Mouse (Mus musculus) ES-E14 (cell line): ENCODE measurements around the gene Fez2. TPM values are rescaled to one million over a fixed set of nuclear protein-coding genes. Genes with fewer than 3 reads are reported as not detected.

Experiments
- DNase-seq: peaks from one replicate; pipeline ENCODE4 v3.0.0-alpha.2; 2013; ENCODE audit warnings: low read depth, low spot score
- H3K27ac ChIP-seq: 2 replicates; pipeline ENCODE4 v1.5.1; 2012; ENCODE audit warnings: low read depth, mild to moderate bottlenecking, low read length, moderate library complexity, mixed read lengths; ENCODE audit not compliant: poor library complexity, insufficient read depth, severe bottlenecking
- H3K36me3 ChIP-seq: 2 replicates; pipeline ENCODE4 v1.6.1; 2012; ENCODE audit warnings: mild to moderate bottlenecking, low read length, moderate library complexity, mixed read lengths; ENCODE audit not compliant: control insufficient read depth, poor library complexity, insufficient read depth, severe bottlenecking
- H3K4me1 ChIP-seq, 2 experiments: fragments of 150-350 bp in 1 of 2; sonication (generic) in 1 of 2; 2 replicates each; pipeline ENCODE4 v1.6.1; 2012; ENCODE audit warnings: low read length in 2 of 2, mild to moderate bottlenecking in 1 of 2, mixed read lengths in 1 of 2; ENCODE audit not compliant: control insufficient read depth in 2 of 2, insufficient read depth in 2 of 2, poor library complexity in 1 of 2
- H3K4me3 ChIP-seq, 2 experiments: fragments of 150-350 bp in 1 of 2; sonication (generic) in 1 of 2; 2 replicates each; pipeline ENCODE4 v1.5.1; 2012; ENCODE audit warnings: low read length in 2 of 2, low read depth in 1 of 2, mild to moderate bottlenecking in 1 of 2, mixed read lengths in 1 of 2; ENCODE audit not compliant: insufficient read depth in 1 of 2, poor library complexity in 1 of 2, severe bottlenecking in 1 of 2
- H3K9ac ChIP-seq: 2 replicates; pipeline ENCODE4 v1.6.1; 2012; ENCODE audit warnings: low read depth, mild to moderate bottlenecking, low read length, mixed read lengths; ENCODE audit not compliant: poor library complexity, insufficient read depth, severe bottlenecking
- H3K9me3 ChIP-seq: fragments of 150-350 bp; sonication (generic); 2 replicates; pipeline ENCODE4 v1.6.1; 2012; ENCODE audit warnings: low read depth, mild to moderate bottlenecking, low read length; ENCODE audit not compliant: control insufficient read depth, insufficient read depth
- CHD2 ChIP-seq: IDR thresholded peaks from 2 replicates; pipeline ENCODE4 v1.6.1; 2014; ENCODE audit warnings: mild to moderate bottlenecking, low read depth, low read length, inconsistent platforms
- HCFC1 ChIP-seq: IDR thresholded peaks from 2 replicates; pipeline ENCODE4 v1.6.1; 2012; ENCODE audit warnings: low read length, inconsistent platforms, borderline replicate concordance; ENCODE audit not compliant: insufficient read depth
- MAFK ChIP-seq: IDR thresholded peaks from 2 replicates; pipeline ENCODE4 v1.6.1; 2014; ENCODE audit warnings: mild to moderate bottlenecking, low read depth, low read length, inconsistent platforms; ENCODE audit not compliant: insufficient read depth
- ZC3H11A ChIP-seq: IDR thresholded peaks from 2 replicates; pipeline ENCODE4 v1.6.1; 2012; ENCODE audit warnings: low read depth, mild to moderate bottlenecking, inconsistent platforms, low read length, borderline replicate concordance
- ZNF384 ChIP-seq: IDR thresholded peaks from 2 replicates; pipeline ENCODE4 v1.6.1; 2012; ENCODE audit warnings: low read depth, low read length, inconsistent platforms
- in situ Hi-C, 2 experiments: fragments of 600-800 bp; cut with MboI; formaldehyde crosslinking; loops; one replicate each; pipeline ENCODE4 v1.15.1; 2025; ENCODE audit warnings: low sequenced_read_pairs in 2 of 2, inconsistent platforms in 1 of 2; ENCODE audit not compliant: unreplicated experiment in 2 of 2
- total RNA-seq: library from RNA; depleted of rRNA; stranded (reverse); fragments of 300-350 nt; gene quantifications from 2 replicates; pipeline ENCODE4 v1.2.3, GENCODE M21; 2012

The Fez2 gene
- total RNA-seq, 1 experiment = 38.2 TPM

- Histone ChIP-seq H3K36me3 (no peaks in the 10 kb centered on the region), H3K9ac (no peak overlapping the region), H3K27ac (no peak overlapping the region), H3K4me3 (no peak overlapping the region), H3K9me3 (no peaks in the 10 kb centered on the region), H3K4me1 (no peaks in the 10 kb centered on the region)
- in situ Hi-C loops = no loop called here
- DNase-seq = no peak
- no peak for TF ChIP-seq ZNF384
Measured at GRCm38 (mm10) chr17:78440771-78441170, 22.8 kb upstream of the Fez2 start.

- Histone ChIP-seq H3K36me3 (no peaks in the 10 kb centered on the region), H3K27ac (no peak overlapping the region), H3K9me3 (no peaks in the 10 kb centered on the region), H3K4me1 (no peaks in the 10 kb centered on the region), H3K9ac (no peak overlapping the region), H3K4me3 (no peak overlapping the region)
- in situ Hi-C loops = no loop called here
- no peak for DNase-seq
- no peak for TF ChIP-seq MAFK
- TF ChIP-seq ZNF384 = no peak
- TF ChIP-seq HCFC1 = no peak
- TF ChIP-seq ZC3H11A = no peak
- no peak for TF ChIP-seq CHD2
Measured at GRCm38 (mm10) chr17:78437161-78437560, 19.2 kb upstream of the Fez2 start.

DNA sequence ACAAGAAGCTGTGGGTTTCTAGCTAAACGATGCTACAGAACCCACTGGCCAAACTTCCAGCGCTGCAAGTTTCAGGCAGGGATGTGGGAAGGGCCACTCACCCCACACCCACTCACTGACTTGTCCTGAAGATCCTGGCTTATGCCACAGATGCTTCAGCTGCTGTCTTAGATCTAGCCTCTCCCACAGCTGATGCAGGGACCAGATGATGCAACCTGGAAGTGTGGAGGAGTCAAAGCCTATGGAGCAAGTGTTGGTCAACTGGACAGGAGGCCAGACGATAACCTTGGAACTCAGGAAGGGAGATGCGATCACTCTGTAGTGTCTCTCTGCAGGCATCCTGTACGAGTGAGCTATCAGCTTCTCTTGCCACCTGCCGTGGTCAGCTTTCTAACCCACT lies 17.7 kb upstream of the Fez2 start:
- no peaks in the 10 kb centered on the region for H3K36me3 ChIP-seq
- no peak for TF ChIP-seq ZNF384
- no peaks in the 10 kb centered on the region for H3K4me1 ChIP-seq
- in situ Hi-C loops = no loop called here
- H3K9me3 ChIP-seq = no peaks in the 10 kb centered on the region
- no peak overlapping the region for H3K4me3 ChIP-seq
- no peak for DNase-seq
- H3K9ac ChIP-seq = no peak overlapping the region
- no peak overlapping the region for H3K27ac ChIP-seq

DNA sequence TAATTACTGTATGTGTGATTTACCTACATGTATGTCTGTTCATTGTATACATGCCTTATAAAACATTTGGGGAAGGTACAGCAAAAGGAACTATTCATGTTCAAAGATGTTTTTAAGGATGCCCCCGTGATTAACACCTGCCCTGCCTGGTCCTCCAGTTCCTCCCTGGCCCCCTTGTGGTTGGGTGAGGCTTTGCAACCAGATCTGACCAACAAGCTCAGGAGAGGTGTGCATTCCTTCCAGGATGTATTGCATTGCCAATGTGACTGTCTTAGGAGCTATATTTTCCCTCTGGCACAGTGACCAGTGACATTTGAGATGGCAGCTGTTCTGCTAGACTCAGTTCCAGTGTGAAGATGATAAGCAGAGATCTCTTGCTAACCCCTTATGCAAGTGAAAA lies 16.8 kb upstream of the Fez2 start:
- Histone ChIP-seq H3K36me3 (no peaks in the 10 kb centered on the region), H3K4me1 (no peaks in the 10 kb centered on the region), H3K4me3 (no peak overlapping the region), H3K9me3 (no peaks in the 10 kb centered on the region), H3K27ac (no peak overlapping the region), H3K9ac (no peak overlapping the region)
- DNase-seq = peak; percentile 43
- TF ChIP-seq HCFC1 = no peak
- TF ChIP-seq CHD2 = no peak
- no peak for TF ChIP-seq ZC3H11A
- TF ChIP-seq MAFK = no peak
- TF ChIP-seq ZNF384 = no peak
- in situ Hi-C loops = no loop called here

GRCm38 (mm10) chr17:78430374-78430773 lies 12.4 kb upstream of the Fez2 start:
- Histone ChIP-seq H3K9me3 (no peaks in the 10 kb centered on the region), H3K36me3 (no peaks in the 10 kb centered on the region), H3K27ac (no peak overlapping the region), H3K4me3 (no peak overlapping the region), H3K9ac (no peak overlapping the region), H3K4me1 (no peaks in the 10 kb centered on the region)
- DNase-seq = no peak
- in situ Hi-C loops = no loop called here
- no peak for TF ChIP-seq MAFK
- no peak for TF ChIP-seq ZNF384
- no peak for TF ChIP-seq ZC3H11A
- TF ChIP-seq HCFC1 = no peak
- TF ChIP-seq CHD2 = no peak
